Mouse (Mus musculus) gastrocnemius, postnatal 14 days (tissue): ENCODE measurements around the gene Gm38392. TPM values are rescaled to one million over a fixed set of nuclear protein-coding genes. Genes with fewer than 3 reads are reported as not detected.
"Not testable (repeated sequence)": the region's sequence is repeated elsewhere in the genome, so short reads cannot be mapped to it uniquely, and the experiment has no call there.

ENCODE experiments used
- DNase-seq: peaks from one replicate; pipeline ENCODE4 v3.0.0; 2021; ENCODE audit warnings: mixed read lengths
- intact Hi-C: fragments of 180-260 bp; cut with DNase I; formaldehyde crosslinking; loops from one replicate; pipeline ENCODE4 v1.15.1; 2025; ENCODE audit warnings: low total_unique reads
- long read RNA-seq, 2 experiments: library from polyadenylated mRNA; stranded (forward); transcript quantifications; one replicate each; pipeline ENCODE4 v2.0.0; 2021
- total RNA-seq, 2 experiments: library from RNA; stranded (reverse); gene quantifications; 2 replicates each; pipeline ENCODE4 v1.2.3; 2021

Gm38392 gene
- total RNA-seq = under 1 TPM; 0.35 to 0.44 TPM
- long read RNA-seq, experiment 1 = 0 reads
- long read RNA-seq, experiment 2 = 0 reads

DNA sequence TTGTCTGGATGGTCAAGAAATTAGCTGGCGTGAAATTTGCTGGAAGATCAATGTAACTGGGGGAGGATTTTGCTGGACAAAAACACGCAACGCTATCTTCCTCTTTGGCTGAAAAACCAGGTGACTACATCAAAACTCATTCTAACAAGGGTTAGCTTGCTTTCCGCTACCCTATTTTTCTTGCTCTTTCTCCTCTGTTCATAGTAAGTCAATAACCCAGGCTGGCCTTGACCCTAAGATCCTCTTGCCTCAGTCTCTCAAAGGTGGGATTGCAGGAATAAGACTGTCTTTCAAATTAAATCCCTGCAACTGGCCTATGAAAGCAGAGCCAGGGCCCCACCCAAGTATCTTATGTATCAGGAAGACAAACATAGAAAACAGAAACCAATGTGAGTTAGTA is at the start of gene Gm38392:
Gm38392 (minus strand) TSS at position 101 of the 400 bp plus-strand sequence.
- intact Hi-C loops = no loop called here
- no peak for DNase-seq

DNA sequence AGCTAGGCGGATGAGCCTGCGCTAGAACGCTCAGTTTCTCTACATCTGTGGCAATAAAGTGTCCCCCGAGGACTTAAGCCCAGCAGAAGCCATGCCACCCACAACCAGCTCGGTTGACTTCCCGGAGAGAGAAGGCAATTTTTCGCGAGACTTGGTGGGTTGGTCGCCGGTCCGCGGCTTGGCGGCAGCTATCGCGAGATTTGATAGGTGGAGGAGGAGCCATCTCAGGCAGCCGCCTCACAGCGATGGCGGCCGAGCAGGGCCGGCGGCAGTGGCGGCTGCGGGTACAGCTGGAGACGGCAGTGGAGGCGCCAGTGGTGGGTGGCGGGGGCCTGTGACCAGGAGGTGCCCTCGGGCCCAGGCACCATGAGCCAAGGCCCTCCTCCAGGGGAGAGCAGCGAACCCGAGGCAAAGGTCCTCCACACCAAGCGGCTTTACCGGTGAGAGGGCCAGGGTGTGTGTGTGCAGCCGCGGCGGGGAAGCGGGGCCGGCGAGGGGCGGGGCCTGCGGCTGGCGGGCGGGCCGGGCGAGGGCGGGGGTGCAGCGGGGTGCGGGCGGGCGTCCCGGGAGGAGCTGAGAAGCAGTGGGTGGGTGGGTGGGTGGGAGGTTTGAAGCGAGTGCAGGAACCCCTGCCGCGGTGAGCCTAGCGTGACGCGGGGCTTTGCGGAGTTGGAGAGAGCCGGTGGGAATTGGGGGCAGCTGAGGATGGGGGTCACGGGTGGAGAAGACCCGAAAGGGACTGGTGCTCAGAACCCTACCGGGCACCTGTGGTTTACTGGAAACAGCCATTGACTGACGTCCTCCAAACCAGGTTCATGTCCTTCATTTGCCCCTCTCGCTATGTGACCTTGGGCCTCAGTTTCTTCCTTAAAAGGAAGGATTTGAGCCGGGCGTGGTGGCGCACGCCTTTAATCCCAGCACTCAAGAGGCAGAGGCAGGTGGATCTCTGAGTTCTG is 49.3 kb upstream of the Gm38392 start, which contains the start of the genes Tmem79 and Smg5:
Tmem79 (minus strand) TSS at position 91 of the 956 bp plus-strand sequence.
Smg5 (plus strand) TSS at position 203 of the 956 bp plus-strand sequence.
- intact Hi-C loops = no loop called here
- peak; percentile 95 for DNase-seq

GRCm38 (mm10) chr3:88335436-88336053 is 48.5 kb upstream of the Gm38392 start:
- DNase-seq = no peak
- intact Hi-C loops = no loop called here

DNA sequence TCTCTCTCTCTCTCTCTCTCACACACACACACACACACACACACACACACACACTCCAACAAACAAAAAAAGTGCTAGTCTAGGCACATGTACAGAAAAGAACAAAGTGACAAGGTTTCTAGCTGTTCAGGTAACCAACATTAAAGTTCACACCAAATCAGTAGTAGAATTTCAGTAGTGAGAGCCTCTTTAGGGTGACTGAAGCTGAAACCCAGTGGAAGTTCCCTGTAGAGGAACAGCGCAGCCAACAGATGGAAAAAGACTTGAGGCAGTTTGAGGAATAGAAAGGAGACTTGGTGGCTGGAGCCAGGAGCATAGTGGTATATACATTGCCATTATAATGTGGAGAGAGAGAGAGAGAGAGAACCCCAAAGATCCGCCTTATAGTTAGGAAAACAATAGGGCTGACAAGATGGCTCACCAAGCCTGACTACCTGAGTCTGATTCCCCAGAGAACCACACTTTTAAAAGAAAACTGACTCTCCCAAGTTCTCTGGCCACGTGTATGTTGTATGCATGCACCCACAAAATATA is 48.0 kb upstream of the Gm38392 start:
- intact Hi-C loops = no loop called here

GRCm38 (mm10) chr3:88334029-88334658 is 47.1 kb upstream of the Gm38392 start:
- no peak for DNase-seq
- intact Hi-C loops = no loop called here

More for the DNA sequence above, 48.0 kb upstream of the Gm38392 start:
- no peak for DNase-seq

DNA sequence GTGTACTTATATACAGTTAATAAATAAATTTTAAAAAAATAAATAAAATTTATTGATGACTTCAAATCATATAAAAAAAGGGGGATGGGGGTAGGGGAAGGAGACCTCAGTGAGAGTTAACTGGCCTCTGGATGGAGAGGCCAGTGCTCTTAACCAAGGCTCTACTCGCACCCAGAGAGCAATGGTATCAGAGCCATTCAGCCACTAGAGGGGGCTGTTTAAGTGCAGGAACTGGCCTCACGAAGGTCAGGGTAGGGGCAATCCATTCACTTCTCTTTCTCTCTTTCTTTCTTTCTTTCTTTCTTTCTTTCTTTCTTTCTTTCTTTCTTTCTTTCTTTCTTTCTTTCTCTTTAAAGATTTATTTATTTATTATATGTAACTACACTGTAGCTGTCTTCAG is 44.3 kb upstream of the Gm38392 start:
- intact Hi-C loops = no loop called here
- no peak for DNase-seq

- intact Hi-C loops = no loop called here
- DNase-seq = no peak
These were observed 41.9 kb upstream of the Gm38392 start for GRCm38 (mm10) chr3:88328956-88329355.

GRCm38 (mm10) chr3:88324951-88325405 is 38.0 kb upstream of the Gm38392 start, which contains the start of gene Glmp:
TSS of gene Glmp (plus strand) at chr3:88325023.
- intact Hi-C loops = no loop called here
- DNase-seq = peak; percentile 63

DNA sequence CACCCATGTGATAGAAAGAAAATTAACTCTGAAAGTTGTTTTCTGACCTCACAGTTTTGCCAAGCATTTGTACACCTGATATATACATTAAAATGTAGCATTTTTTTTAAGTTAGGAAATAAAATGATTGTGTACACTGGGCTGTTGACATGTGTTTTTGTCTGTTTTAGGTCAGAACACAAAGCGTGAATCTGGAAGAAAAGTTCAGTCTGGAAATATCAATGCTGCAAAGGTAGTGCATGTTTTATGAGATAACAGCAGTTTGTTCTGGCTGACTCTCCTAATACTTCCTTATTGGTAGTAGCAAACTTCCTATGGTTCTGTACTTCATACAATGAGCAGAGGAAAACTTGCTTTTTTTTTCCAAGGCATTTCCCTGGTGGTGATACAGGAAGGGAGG is 12.2 kb upstream of the Gm38392 start:
- intact Hi-C loops = no loop called here
- no peak for DNase-seq

DNA sequence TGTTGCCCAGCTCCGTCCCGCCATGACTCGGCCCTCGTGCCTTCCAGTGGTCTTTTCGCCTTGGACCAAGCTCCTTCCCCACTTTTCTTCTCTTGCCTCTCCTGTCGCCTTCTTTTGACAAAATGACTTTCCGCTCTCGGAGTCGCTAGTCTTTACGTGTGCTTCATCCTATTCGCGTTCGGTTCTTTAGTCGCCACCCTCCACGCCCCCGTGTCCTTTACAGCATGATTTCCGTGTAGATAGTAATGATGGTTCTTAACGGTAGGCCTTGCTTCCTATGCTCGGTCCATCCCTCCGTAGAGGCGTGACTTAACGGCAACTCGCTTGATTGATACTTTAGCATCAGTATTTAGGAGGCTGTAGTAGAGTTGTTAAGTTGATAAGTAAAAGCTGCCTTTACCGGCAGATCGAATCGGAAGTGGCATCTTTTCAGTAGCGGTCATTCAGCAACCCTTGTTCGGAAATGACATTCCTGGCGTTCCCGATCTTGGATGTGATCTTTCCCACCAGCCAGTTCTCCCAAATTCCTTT is 10.4 kb upstream of the Gm38392 start:
- DNase-seq = no peak
- intact Hi-C loops = no loop called here

- peak; percentile 95 for DNase-seq
- intact Hi-C loops = no loop called here
These were observed 9.7 kb upstream of the Gm38392 start, which contains the start of the genes Tsacc and Cct3 for GRCm38 (mm10) chr3:88296561-88297318. TSS of gene Tsacc (minus strand) at chr3:88296999. TSS of gene Cct3 (plus strand) at chr3:88297116.

GRCm38 (mm10) chr3:88296110-88296560 is 9.1 kb upstream of the Gm38392 start:
- intact Hi-C loops = no loop called here
- peak; percentile 7 for DNase-seq

DNA sequence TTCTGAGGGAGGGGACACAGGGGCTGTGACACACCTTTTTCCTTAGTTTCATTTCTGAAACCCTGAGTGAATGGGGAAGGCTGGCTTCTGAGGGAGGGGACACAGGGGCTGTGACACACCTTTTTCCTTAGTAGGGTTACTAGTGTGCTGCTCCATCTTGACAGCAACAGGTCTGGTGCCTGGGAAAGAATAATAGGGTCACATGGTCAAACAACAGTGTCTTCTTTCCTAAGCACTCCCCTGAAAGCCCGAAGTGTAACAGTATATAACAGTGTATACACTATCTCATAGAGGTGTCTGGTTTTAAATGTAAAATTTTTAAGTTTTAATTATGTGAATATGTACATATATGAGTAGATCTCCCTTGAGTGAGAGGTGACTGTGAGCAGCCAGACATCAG is 8.3 kb upstream of the Gm38392 start:
- intact Hi-C loops, DNase-seq: not testable (repeated sequence)

DNA sequence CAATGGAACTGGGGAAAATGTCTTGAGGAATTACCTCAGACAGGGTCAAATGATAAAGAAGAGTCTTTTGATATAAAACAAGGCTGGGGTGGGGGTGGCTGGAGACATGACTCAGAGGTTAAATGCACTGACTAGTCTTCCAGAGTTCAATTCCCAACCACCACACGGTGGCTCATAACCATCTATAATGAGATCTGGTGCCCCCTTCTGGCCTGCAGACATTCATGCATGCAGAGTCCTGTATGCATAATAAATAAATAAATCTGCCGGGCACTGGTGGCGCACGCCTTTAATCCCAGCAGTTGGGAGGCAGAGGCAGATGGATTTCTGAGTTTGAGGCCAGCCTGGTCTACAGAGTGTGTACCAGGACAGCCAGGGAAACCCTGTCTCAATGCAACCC is 5.0 kb upstream of the Gm38392 start:
- intact Hi-C loops = no loop called here
- peak; percentile 8 for DNase-seq

DNA sequence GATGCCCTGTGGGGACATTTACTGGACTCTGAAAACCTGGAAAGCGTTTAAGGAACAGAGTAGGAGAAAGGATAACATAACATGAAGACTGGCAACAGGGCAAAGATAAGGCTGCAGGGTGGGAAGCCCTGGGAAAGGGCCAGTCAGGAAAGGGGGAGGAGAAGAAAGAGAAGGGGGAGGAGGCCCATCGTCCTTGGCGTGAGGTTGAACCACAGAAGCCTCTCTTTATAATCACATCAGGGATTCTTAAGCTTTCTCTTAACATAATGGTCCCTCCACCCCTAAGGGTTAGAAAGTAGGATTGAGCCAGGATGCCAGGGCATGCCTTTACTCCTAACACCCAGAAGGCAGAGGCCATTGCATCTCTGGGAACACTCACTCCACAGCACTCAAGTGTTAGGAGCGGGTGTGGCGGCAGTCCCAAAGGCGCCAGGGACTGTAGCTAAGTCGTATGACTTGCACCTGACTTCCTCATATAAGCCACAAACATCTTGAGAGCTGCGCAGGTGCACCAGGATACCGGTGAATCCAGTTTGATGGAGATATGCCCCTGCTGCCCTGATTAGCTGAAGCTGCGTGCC is 1.2 kb upstream of the Gm38392 start:
- intact Hi-C loops = not testable (repeated sequence)

DNA sequence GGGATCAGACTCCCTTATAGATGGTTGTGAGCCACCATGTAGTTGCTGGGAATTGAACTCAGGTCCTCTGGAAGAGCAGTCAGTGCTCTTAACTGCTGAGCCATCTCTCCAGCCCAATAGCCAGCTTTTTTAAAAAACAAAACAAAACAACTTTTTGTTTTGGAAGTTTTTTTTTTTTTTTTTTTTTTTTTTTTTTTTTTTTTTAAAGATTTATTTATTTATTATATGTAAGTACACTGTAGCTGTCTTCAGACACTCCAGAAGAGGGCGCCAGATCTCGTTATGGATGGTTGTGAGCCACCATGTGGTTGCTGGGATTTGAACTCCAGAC is 1.5 kb downstream of the Gm38392 start:
- DNase-seq, intact Hi-C loops: not testable (repeated sequence)

More for the DNA sequence above, 1.2 kb upstream of the Gm38392 start:
- DNase-seq = not testable (repeated sequence)

- intact Hi-C loops, DNase-seq: not testable (repeated sequence)
These were observed 2.0 kb downstream of the Gm38392 start for GRCm38 (mm10) chr3:88284815-88285564.
